Mouse (Mus musculus) cerebellum, postnatal 36 days (tissue): ENCODE data around the gene Aox2.
A peak's percentile ranks its signal among the peaks of the same experiment; 100 is the strongest.

Experiments used
- DNase-seq, 2 experiments: peaks; one replicate each; pipeline ENCODE4 v3.0.0; 2021 to 2022; ENCODE audit warnings: mixed read lengths in 2 of 2

Gene Aox2

GRCm38 (mm10) chr1:58408141-58408540 is 130.0 kb downstream of the Aox2 start:
- DNase-seq: no peak

- no peak for DNase-seq
Observed at GRCm38 (mm10) chr1:58409553-58410197, 131.5 kb downstream of the Aox2 start.

- no peak for DNase-seq
Observed at GRCm38 (mm10) chr1:58410198-58410588, 132.1 kb downstream of the Aox2 start.

- DNase-seq: no peak
Observed at GRCm38 (mm10) chr1:58410776-58411175, 132.7 kb downstream of the Aox2 start.

- DNase-seq: no peak
Observed at GRCm38 (mm10) chr1:58415442-58415841, 137.3 kb downstream of the Aox2 start.

- DNase-seq: no peak
Observed at GRCm38 (mm10) chr1:58416048-58416447, 137.9 kb downstream of the Aox2 start.

- no peak for DNase-seq
Observed at GRCm38 (mm10) chr1:58420032-58420431, 141.9 kb downstream of the Aox2 start.

GRCm38 (mm10) chr1:58420961-58421360 is 142.8 kb downstream of the Aox2 start:
- DNase-seq: peak; percentile 70 to 73

GRCm38 (mm10) chr1:58422879-58423278 is 144.8 kb downstream of the Aox2 start:
- DNase-seq: peak in 1 of 2 experiments; percentile 28

- DNase-seq: peak; percentile 98 to 99
Observed at GRCm38 (mm10) chr1:58423371-58424248, 145.5 kb downstream of the Aox2 start, which contains the start of gene Clk1. Gene Clk1 (minus strand): TSS chr1:58424066.

- no peak for DNase-seq
Observed at GRCm38 (mm10) chr1:58424551-58424950, 146.4 kb downstream of the Aox2 start.
